Mouse (Mus musculus) heart, embryonic 12.5 days (tissue): ENCODE data around the gene Eml4. TPM values are rescaled to one million over a fixed set of nuclear protein-coding genes. Genes with fewer than 3 reads are reported as not detected.

Experiments used
- ATAC-seq: fragments of 200-750 bp; cut with Nextera tagmentation; 2 replicates; pipeline ENCODE4 v1.8.0; 2017; ENCODE audit warnings: moderate TSS enrichment, moderate library complexity; ENCODE audit not compliant: insufficient number of reproducible peaks, low FRiP score
- H3K27ac ChIP-seq: fragments of 300-500 bp; sonication (generic); 2 replicates; pipeline ENCODE4 v1.5.1; 2016; ENCODE audit warnings: mild to moderate bottlenecking, moderate library complexity; ENCODE audit not compliant: poor library complexity, severe bottlenecking
- H3K27me3 ChIP-seq: fragments of 300-500 bp; sonication (generic); replicated peaks from 2 replicates; pipeline ENCODE4 v1.6.1; 2016; ENCODE audit warnings: mild to moderate bottlenecking, moderate library complexity
- H3K36me3 ChIP-seq: fragments of 300-500 bp; sonication (generic); 2 replicates; pipeline ENCODE4 v1.6.1; 2016; ENCODE audit warnings: mild to moderate bottlenecking, moderate library complexity
- H3K4me1 ChIP-seq: fragments of 300-500 bp; sonication (generic); replicated peaks from 2 replicates; pipeline ENCODE4 v1.6.1; 2016; ENCODE audit warnings: mild to moderate bottlenecking
- H3K4me2 ChIP-seq: fragments of 300-500 bp; sonication (generic); 2 replicates; pipeline ENCODE4 v1.6.1; 2016; ENCODE audit warnings: mild to moderate bottlenecking, moderate library complexity
- H3K4me3 ChIP-seq: fragments of 300-500 bp; sonication (generic); 2 replicates; pipeline ENCODE4 v1.5.1; 2016; ENCODE audit warnings: mild to moderate bottlenecking
- H3K9ac ChIP-seq: fragments of 300-500 bp; sonication (generic); 2 replicates; pipeline ENCODE4 v1.6.1; 2016; ENCODE audit warnings: mild to moderate bottlenecking, moderate library complexity
- H3K9me3 ChIP-seq: fragments of 300-500 bp; sonication (generic); replicated peaks from 2 replicates; pipeline ENCODE4 v1.6.1; 2016; ENCODE audit warnings: mild to moderate bottlenecking, moderate library complexity
- WGBS: fragments of 180-500 bp; shearing (Covaris S2); methylation state at CpG from one replicate; pipeline ENCODE4 v1.1.7; 2016; 5-methylcytosine and 5-hydroxymethylcytosine counted together
- polyA plus RNA-seq: library from polyadenylated mRNA; unstranded; fragments of >200 nt; fragmentation: Nextera tagmentation; extraction: Ambion mirVana; gene quantifications from 2 replicates; pipeline ENCODE4 v1.2.1, GENCODE M21; 2016

Eml4 gene
- polyA plus RNA-seq, 1 experiment from 2014 or later, result 27.6 TPM

GRCm38 (mm10) chr17:83364296-83364695, 13.6 kb downstream of the Eml4 start:
- H3K4me1 ChIP-seq, result peaks cover 70% of the 10 kb centered on the region
- H3K27ac ChIP-seq, result no peak overlapping the region
- no peak overlapping the region for H3K9ac ChIP-seq
- no peak for ATAC-seq
- H3K4me2 ChIP-seq, result no peak overlapping the region
- H3K9me3 ChIP-seq, result 0 out of 2 replicates have a peak, but pooled peaks cover 3% of the 10 kb centered on the region
- no peak overlapping the region for H3K4me3 ChIP-seq
- no peaks in the 10 kb centered on the region for H3K27me3 ChIP-seq
- H3K36me3 ChIP-seq, result peaks cover 3% of the 10 kb centered on the region; the same call in 1 of the 2 replicates
- 63% methylated on average over 5 of the region's 5 CpGs for WGBS

- no peaks in the 10 kb centered on the region for H3K36me3 ChIP-seq
- H3K27me3 ChIP-seq, result no peaks in the 10 kb centered on the region
- H3K4me3 ChIP-seq, result no peak overlapping the region
- H3K4me1 ChIP-seq, result peaks cover 62% of the 10 kb centered on the region
- H3K9ac ChIP-seq, result no peak overlapping the region
- 71% methylated on average over 2 of the region's 2 CpGs for WGBS
- H3K9me3 ChIP-seq, result no peaks in the 10 kb centered on the region
- ATAC-seq, result no peak
- no peak overlapping the region for H3K4me2 ChIP-seq
- H3K27ac ChIP-seq, result no peak overlapping the region
These were observed 14.4 kb downstream of the Eml4 start for GRCm38 (mm10) chr17:83365130-83365529.

GRCm38 (mm10) chr17:83365614-83366355, 15.1 kb downstream of the Eml4 start:
- H3K9ac ChIP-seq, result no peak overlapping the region

GRCm38 (mm10) chr17:83367387-83367786, 16.7 kb downstream of the Eml4 start:
- H3K9ac ChIP-seq, result no peak overlapping the region
- no peaks in the 10 kb centered on the region for H3K27me3 ChIP-seq
- no peak overlapping the region for H3K4me2 ChIP-seq
- ATAC-seq, result no peak
- no peaks in the 10 kb centered on the region for H3K9me3 ChIP-seq
- no peak overlapping the region for H3K4me3 ChIP-seq
- WGBS, result 69% methylated on average over 5 of the region's 5 CpGs
- peaks cover 42% of the 10 kb centered on the region for H3K4me1 ChIP-seq
- no peak overlapping the region for H3K27ac ChIP-seq
- H3K36me3 ChIP-seq, result no peaks in the 10 kb centered on the region

More at GRCm38 (mm10) chr17:83365614-83366355, 15.1 kb downstream of the Eml4 start:
- no peaks in the 10 kb centered on the region for H3K36me3 ChIP-seq
- H3K4me1 ChIP-seq, result peaks cover 57% of the 10 kb centered on the region
- ATAC-seq, result 0 out of 2 replicates have a peak, but pooled peaks have one; percentile 25
- peak overlapping the region; percentile 43 for H3K4me2 ChIP-seq
- no peaks in the 10 kb centered on the region for H3K9me3 ChIP-seq
- WGBS, result 22% methylated on average over 11 of the region's 11 CpGs
- no peak overlapping the region for H3K4me3 ChIP-seq
- no peaks in the 10 kb centered on the region for H3K27me3 ChIP-seq
- H3K27ac ChIP-seq, result peak overlapping the region; percentile 54

- Histone ChIP-seq H3K4me3 (no peak overlapping the region), H3K9me3 (no peaks in the 10 kb centered on the region), H3K27me3 (no peaks in the 10 kb centered on the region), H3K9ac (no peak overlapping the region), H3K36me3 (no peaks in the 10 kb centered on the region), H3K27ac (no peak overlapping the region), H3K4me1 (peaks cover 7% of the 10 kb centered on the region), H3K4me2 (no peak overlapping the region)
- no peak for ATAC-seq
These were observed 23.4 kb downstream of the Eml4 start for GRCm38 (mm10) chr17:83374123-83374522.

- no peak for ATAC-seq
- no peak overlapping the region for H3K4me2 ChIP-seq
- no peaks in the 10 kb centered on the region for H3K9me3 ChIP-seq
- WGBS, result 77% methylated on average over 3 of the region's 3 CpGs
- H3K36me3 ChIP-seq, result no peaks in the 10 kb centered on the region
- no peak overlapping the region for H3K27ac ChIP-seq
- no peak overlapping the region for H3K4me3 ChIP-seq
- H3K27me3 ChIP-seq, result no peaks in the 10 kb centered on the region
- H3K9ac ChIP-seq, result no peak overlapping the region
- peaks cover 7% of the 10 kb centered on the region for H3K4me1 ChIP-seq
These were observed 25.1 kb downstream of the Eml4 start for GRCm38 (mm10) chr17:83375848-83376247.

- no peak for ATAC-seq
These were observed 26.1 kb downstream of the Eml4 start for GRCm38 (mm10) chr17:83376801-83377200.

GRCm38 (mm10) chr17:83377755-83378443, 27.2 kb downstream of the Eml4 start:
- Histone ChIP-seq H3K9me3 (no peaks in the 10 kb centered on the region), H3K27me3 (no peaks in the 10 kb centered on the region), H3K36me3 (no peaks in the 10 kb centered on the region), H3K4me3 (no peak overlapping the region), H3K27ac (no peak overlapping the region), H3K4me1 (peaks cover 9% of the 10 kb centered on the region), H3K9ac (no peak overlapping the region), H3K4me2 (no peak overlapping the region)
- ATAC-seq, result no peak
- 81% methylated on average over 10 of the region's 10 CpGs for WGBS

More at GRCm38 (mm10) chr17:83376801-83377200, 26.1 kb downstream of the Eml4 start:
- no peak overlapping the region for H3K4me2 ChIP-seq
- 86% methylated on average over 4 of the region's 4 CpGs for WGBS
- no peak overlapping the region for H3K27ac ChIP-seq
- H3K27me3 ChIP-seq, result no peaks in the 10 kb centered on the region
- H3K36me3 ChIP-seq, result no peaks in the 10 kb centered on the region
- H3K4me1 ChIP-seq, result peaks cover 7% of the 10 kb centered on the region
- H3K9ac ChIP-seq, result no peak overlapping the region
- no peaks in the 10 kb centered on the region for H3K9me3 ChIP-seq
- H3K4me3 ChIP-seq, result no peak overlapping the region

- H3K27ac ChIP-seq, result no peak overlapping the region
- no peak for ATAC-seq
- H3K27me3 ChIP-seq, result no peaks in the 10 kb centered on the region
- no peaks in the 10 kb centered on the region for H3K9me3 ChIP-seq
- H3K36me3 ChIP-seq, result no peaks in the 10 kb centered on the region
- no peak overlapping the region for H3K4me2 ChIP-seq
- H3K9ac ChIP-seq, result no peak overlapping the region
- H3K4me1 ChIP-seq, result peaks cover 10% of the 10 kb centered on the region
- WGBS, result 80% methylated on average over 4 of the region's 4 CpGs
- no peak overlapping the region for H3K4me3 ChIP-seq
These were observed 27.7 kb downstream of the Eml4 start for GRCm38 (mm10) chr17:83378444-83378762.

- H3K9me3 ChIP-seq, result no peaks in the 10 kb centered on the region
- no peak overlapping the region for H3K4me3 ChIP-seq
- no peaks in the 10 kb centered on the region for H3K36me3 ChIP-seq
- no peaks in the 10 kb centered on the region for H3K27me3 ChIP-seq
- H3K9ac ChIP-seq, result no peak overlapping the region
- no peak for ATAC-seq
- no peak overlapping the region for H3K4me2 ChIP-seq
- WGBS, result 88% methylated on average over 2 of the region's 2 CpGs
- H3K4me1 ChIP-seq, result peaks cover 10% of the 10 kb centered on the region
- H3K27ac ChIP-seq, result no peak overlapping the region
These were observed 28.6 kb downstream of the Eml4 start for GRCm38 (mm10) chr17:83379366-83379765.

- H3K27me3 ChIP-seq, result no peaks in the 10 kb centered on the region
- no peaks in the 10 kb centered on the region for H3K9me3 ChIP-seq
- no peak overlapping the region for H3K4me3 ChIP-seq
- H3K4me2 ChIP-seq, result no peak overlapping the region
- no peaks in the 10 kb centered on the region for H3K36me3 ChIP-seq
- ATAC-seq, result no peak
- H3K4me1 ChIP-seq, result peaks cover 12% of the 10 kb centered on the region
- 79% methylated on average over 3 of the region's 3 CpGs for WGBS
- H3K9ac ChIP-seq, result no peak overlapping the region
- no peak overlapping the region for H3K27ac ChIP-seq
These were observed 29.1 kb downstream of the Eml4 start for GRCm38 (mm10) chr17:83379791-83380190.
